Mouse (Mus musculus) liver, postnatal 0 days (tissue): ENCODE measurements at regions not wholly inside any gene's neighbourhood (a gene's known extent, or its start where the extent isn't known, plus 50 kb on each side); places are given as distances from the start of the nearest gene placed in this dataset.

Experiments used
- CTCF ChIP-seq: sonication (generic); IDR thresholded peaks from 2 replicates; pipeline ENCODE4 v1.5.1; 2016; ENCODE audit warnings: antibody characterized with exemption, low read depth
- EP300 ChIP-seq: IDR thresholded peaks from 2 replicates; pipeline ENCODE4 v1.6.1; 2016; ENCODE audit warnings: antibody characterized with exemption, low read depth, mild to moderate bottlenecking

GRCm38 (mm10) chr13:4712698-4713097 is 103.7 kb upstream of the Akr1e1 start:
- TF ChIP-seq CTCF (no peak), EP300 (no peak)
